ENCODE assay signal across 7 mouse cellular contexts in genomic region chr11:95713811-95714241, GRCm38 (mm10). TPM values are rescaled to one million over a fixed set of nuclear protein-coding genes. Genes with fewer than 3 reads are reported as not detected.
A peak's percentile ranks its signal among the peaks of the same experiment; 100 is the strongest.
DNase-seq lines count a peak whose midpoint lies in the region; ATAC-seq lines count a peak whose summit lies in the region.

No protein-coding gene starts in this region.

- no peaks in the 10 kb centered on the region for H3K36me3 ChIP-seq in embryonic facial prominence, embryonic 14.5 days (ENCODE audit: control insufficient read depth, insufficient read depth, low read length)
- H3K36me3 ChIP-seq in stomach, embryonic 15.5 days: no peaks in the 10 kb centered on the region

- no peaks in the 10 kb centered on the region for H3K9me3 ChIP-seq in embryonic facial prominence, embryonic 14.5 days (ENCODE audit: control insufficient read depth, low read length)
- no peaks in the 10 kb centered on the region for H3K9me3 ChIP-seq in stomach, embryonic 15.5 days

- peak overlapping the region; percentile 99 for H3K27ac ChIP-seq in embryonic facial prominence, embryonic 14.5 days (replicated peaks; ENCODE audit: low read depth, low read length)
- peak overlapping the region; percentile 99 for H3K27ac ChIP-seq in stomach, embryonic 15.5 days

- H3K4me2 ChIP-seq in embryonic facial prominence, embryonic 14.5 days (ENCODE audit: low read depth, low read length): peak overlapping the region; percentile 84
- H3K4me2 ChIP-seq in stomach, embryonic 15.5 days: peak overlapping the region; percentile 78

- ATAC-seq in embryonic facial prominence, embryonic 14.5 days (ENCODE audit: low read depth): no peak
- peak; percentile 19 for ATAC-seq in inflammation-experienced regulatory T-cells, adult 6 months
- ATAC-seq in stomach, embryonic 15.5 days (ENCODE audit: insufficient read depth, low FRiP score, low read depth): no peak

- DNase-seq in spleen, postnatal 36 days (ENCODE audit: low spot score in 2 of 2): peak; percentile 17 to 42
- no peak for DNase-seq in spleen, postnatal 14 days (ENCODE audit: low spot score in 2 of 2)
- peak; percentile 32 for DNase-seq in embryonic facial prominence, embryonic 14.5 days (ENCODE audit: low spot score)
- DNase-seq in lung, postnatal 14 days: peak; percentile 25
- DNase-seq in urinary bladder, postnatal 4 days (ENCODE audit: low spot score in 2 of 2): no peak

- H3K27me3 ChIP-seq in embryonic facial prominence, embryonic 14.5 days (replicated peaks; ENCODE audit: control insufficient read depth, insufficient read depth, low read length): no peaks in the 10 kb centered on the region
- no peaks in the 10 kb centered on the region for H3K27me3 ChIP-seq in stomach, embryonic 15.5 days (replicated peaks)

- peaks cover 13% of the 10 kb centered on the region for H3K4me1 ChIP-seq in embryonic facial prominence, embryonic 14.5 days (ENCODE audit: control insufficient read depth, insufficient read depth, low read length)
- H3K4me1 ChIP-seq in stomach, embryonic 15.5 days: peaks cover 15% of the 10 kb centered on the region; the same call in 1 of the 2 replicates

- H3K4me3 ChIP-seq in embryonic facial prominence, embryonic 14.5 days (ENCODE audit: low read depth, low read length): peak overlapping the region; percentile 93
- H3K4me3 ChIP-seq in stomach, embryonic 15.5 days (replicated peaks): peak overlapping the region; percentile 98

- peak overlapping the region; percentile 100 for H3K9ac ChIP-seq in embryonic facial prominence, embryonic 14.5 days (ENCODE audit: low read depth, low read length)
- H3K9ac ChIP-seq in stomach, embryonic 15.5 days: peak overlapping the region; percentile 99

- WGBS in embryonic facial prominence, embryonic 14.5 days: 0% methylated on average over 13 of the region's 13 CpGs
- under 1% methylated on average over 13 of the region's 13 CpGs for WGBS in stomach, embryonic 15.5 days

RNA-seq across cellular contexts. Expression of gene Zfp652, which starts 1.4 kb away (rescaled TPM):
- 11.5 and 11.6 TPM in 2 replicates for polyA plus RNA-seq in embryonic facial prominence, embryonic 14.5 days (2014; fragmentation: Nextera tagmentation; extraction: Ambion mirVana)
- 10 to 100 TPM in 2 of 3 experiments, 1 to 10 TPM in 1; 5.3 to 13.4 (median 11.7) TPM for polyA plus RNA-seq in inflammation-experienced regulatory T-cells, adult 6 months (2017; shearing (Covaris generic))
- polyA plus RNA-seq in stomach, embryonic 15.5 days (2015; fragmentation: Nextera tagmentation; extraction: Ambion mirVana): 21.1 and 21.7 TPM in 2 replicates

RNA-seq across cellular contexts. Expression of gene B130006D01Rik, which starts 9.6 kb away (rescaled TPM):
- polyA plus RNA-seq in embryonic facial prominence, embryonic 14.5 days (2014; fragmentation: Nextera tagmentation; extraction: Ambion mirVana): 1.1 TPM in 2 replicates
- polyA plus RNA-seq in inflammation-experienced regulatory T-cells, adult 6 months (2017; shearing (Covaris generic)): 1 to 10 TPM; 2.7 to 6.6 (median 6.6) TPM
- polyA plus RNA-seq in stomach, embryonic 15.5 days (2015; fragmentation: Nextera tagmentation; extraction: Ambion mirVana): 1.0 and 1.1 TPM in 2 replicates

RNA-seq across cellular contexts. Expression of gene Phb, which starts 47.1 kb away (rescaled TPM):
- 238 and 240 TPM in 2 replicates for polyA plus RNA-seq in embryonic facial prominence, embryonic 14.5 days (2014; fragmentation: Nextera tagmentation; extraction: Ambion mirVana)
- polyA plus RNA-seq in inflammation-experienced regulatory T-cells, adult 6 months (2017; shearing (Covaris generic)): 100 to 1,000 TPM; 114 to 161 (median 126) TPM
- polyA plus RNA-seq in stomach, embryonic 15.5 days (2015; fragmentation: Nextera tagmentation; extraction: Ambion mirVana): 225 and 238 TPM in 2 replicates

Comparison
In these comparisons a context has a peak if more than half of its experiments do, and no peak if none do; other contexts are left out.
1. DNase-seq: peak in spleen, postnatal 36 days (2 of 2), embryonic facial prominence, embryonic 14.5 days (single experiment) and lung, postnatal 14 days (single experiment); none in spleen, postnatal 14 days (0 of 2) and urinary bladder, postnatal 4 days (0 of 2).